Mouse (Mus musculus) thymus, adult 2 months (tissue): ENCODE measurements around the gene Comt. TPM values are rescaled to one million over a fixed set of nuclear protein-coding genes. Genes with fewer than 3 reads are reported as not detected.
A peak's percentile ranks its signal among the peaks of the same experiment; 100 is the strongest.

Experiments
- DNase-seq: peaks from one replicate; pipeline ENCODE4 v3.0.0; 2021
- H3K27ac ChIP-seq: fragments of 200-500 bp; 2 replicates; pipeline ENCODE4 v1.5.1; 2012; ENCODE audit warnings: low read length, control low read depth; ENCODE audit not compliant: control insufficient read depth, insufficient read depth
- H3K27me3 ChIP-seq: fragments of 200-500 bp; 2 replicates; pipeline ENCODE4 v1.6.1; 2012; ENCODE audit warnings: mild to moderate bottlenecking, low read length, moderate library complexity, mixed read lengths; ENCODE audit not compliant: control insufficient read depth, insufficient read depth
- H3K36me3 ChIP-seq: fragments of 200-500 bp; 2 replicates; pipeline ENCODE4 v1.6.1; 2012; ENCODE audit warnings: mild to moderate bottlenecking, low read length, moderate library complexity; ENCODE audit not compliant: control insufficient read depth, insufficient read depth
- H3K4me1 ChIP-seq: fragments of 200-500 bp; replicated peaks from 2 replicates; pipeline ENCODE4 v1.6.1; 2012; ENCODE audit warnings: low read length; ENCODE audit not compliant: control insufficient read depth, insufficient read depth
- H3K4me3 ChIP-seq: fragments of 200-500 bp; 2 replicates; pipeline ENCODE4 v1.5.1; 2012; ENCODE audit warnings: mild to moderate bottlenecking, low read length, control low read depth, moderate library complexity; ENCODE audit not compliant: control insufficient read depth, insufficient read depth
- CTCF ChIP-seq: fragments of 200-500 bp; IDR thresholded peaks from 2 replicates; pipeline ENCODE4 v1.5.1; 2012; ENCODE audit warnings: mild to moderate bottlenecking, control low read depth, low read length, moderate library complexity, borderline replicate concordance; ENCODE audit not compliant: control insufficient read depth, poor library complexity, insufficient read depth; ENCODE audit errors: extremely low read depth
- POLR2A ChIP-seq: fragments of 200-500 bp; IDR thresholded peaks from 2 replicates; pipeline ENCODE4 v1.6.1; 2012; ENCODE audit warnings: mild to moderate bottlenecking, low read length, control low read depth, moderate library complexity; ENCODE audit not compliant: control insufficient read depth, poor library complexity, insufficient read depth; ENCODE audit errors: extremely low read depth
- WGBS: fragments of 180-500 bp; shearing (Covaris S2); methylation state at CpG from one replicate; pipeline ENCODE4 v1.1.7; 2018; 5-methylcytosine and 5-hydroxymethylcytosine counted together
- polyA plus RNA-seq: library from polyadenylated mRNA; depleted of rRNA; stranded (reverse); fragments of >200 nt; gene quantifications from 2 replicates; pipeline ENCODE4 v1.2.3, GENCODE M21; 2012

Gene Comt
- polyA plus RNA-seq, 1 experiment: 108 TPM

DNA sequence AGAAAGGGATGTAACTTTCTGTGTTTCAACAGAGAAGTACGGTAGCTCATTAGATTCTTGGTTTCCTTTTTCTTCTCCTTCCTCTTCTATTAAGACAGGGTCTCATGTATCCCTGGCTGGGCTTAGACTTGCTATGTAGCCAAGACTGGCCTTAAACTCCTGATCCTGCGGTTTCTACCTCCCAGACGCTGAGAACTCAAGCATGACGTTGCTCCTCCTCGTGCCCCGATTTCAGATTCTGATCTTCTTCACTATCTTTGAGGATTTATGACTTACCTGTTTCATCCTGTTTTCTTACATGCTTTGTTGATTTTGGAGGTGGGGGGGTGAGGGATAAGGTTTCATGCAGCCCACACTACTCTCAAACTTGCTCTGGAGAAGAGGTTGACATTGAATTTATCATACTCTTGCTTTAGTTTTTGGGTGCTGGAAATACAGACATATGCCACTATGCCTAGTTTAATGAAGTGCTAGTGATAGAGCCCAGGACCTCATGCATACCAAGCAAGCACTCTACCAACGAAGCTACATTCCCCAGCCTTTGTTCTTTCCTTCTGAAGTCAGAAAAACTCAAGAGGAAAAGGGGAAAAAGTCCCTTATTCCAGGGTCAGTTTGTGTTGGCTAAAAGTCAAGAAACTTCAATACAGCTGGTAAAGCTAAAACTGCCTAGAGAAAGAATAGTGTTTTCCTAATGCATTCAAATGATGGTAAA is 3.3 kb downstream of the Comt start:
- Histone ChIP-seq H3K27ac (no peak overlapping the region), H3K4me1 (peaks cover 31% of the 10 kb centered on the region), H3K27me3 (no peaks in the 10 kb centered on the region), H3K4me3 (no peak overlapping the region), H3K36me3 (no peaks in the 10 kb centered on the region)
- TF ChIP-seq CTCF (no peak), POLR2A (no peak)
- DNase-seq: no peak
- WGBS: 92% methylated on average over 7 of the region's 7 CpGs

DNA sequence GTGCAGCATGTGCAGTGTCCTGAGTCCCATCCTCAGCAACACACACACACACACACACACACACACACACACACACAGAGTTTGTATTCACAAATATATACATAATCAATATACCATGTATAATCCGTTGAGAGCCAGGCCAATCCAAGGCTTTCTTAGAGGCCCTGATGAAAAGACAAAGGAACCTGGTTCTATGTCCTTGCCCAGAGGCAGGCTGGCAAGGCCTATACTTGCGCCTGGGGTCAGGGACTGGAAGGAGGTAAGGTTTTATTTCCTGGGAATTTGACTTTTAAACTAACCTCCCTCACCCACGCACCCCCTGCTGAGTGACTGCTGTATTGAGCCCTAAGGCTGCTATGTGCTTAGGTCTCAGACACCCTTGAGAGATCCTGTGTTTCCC is 6.1 kb downstream of the Comt start:
- no peak for DNase-seq
- no peak overlapping the region for H3K27ac ChIP-seq
- 95% methylated on average over 3 of the region's 3 CpGs for WGBS
- H3K36me3 ChIP-seq: no peaks in the 10 kb centered on the region
- H3K27me3 ChIP-seq: no peaks in the 10 kb centered on the region
- TF ChIP-seq POLR2A (no peak), CTCF (no peak)
- no peak overlapping the region for H3K4me3 ChIP-seq
- H3K4me1 ChIP-seq: peaks cover 30% of the 10 kb centered on the region

DNA sequence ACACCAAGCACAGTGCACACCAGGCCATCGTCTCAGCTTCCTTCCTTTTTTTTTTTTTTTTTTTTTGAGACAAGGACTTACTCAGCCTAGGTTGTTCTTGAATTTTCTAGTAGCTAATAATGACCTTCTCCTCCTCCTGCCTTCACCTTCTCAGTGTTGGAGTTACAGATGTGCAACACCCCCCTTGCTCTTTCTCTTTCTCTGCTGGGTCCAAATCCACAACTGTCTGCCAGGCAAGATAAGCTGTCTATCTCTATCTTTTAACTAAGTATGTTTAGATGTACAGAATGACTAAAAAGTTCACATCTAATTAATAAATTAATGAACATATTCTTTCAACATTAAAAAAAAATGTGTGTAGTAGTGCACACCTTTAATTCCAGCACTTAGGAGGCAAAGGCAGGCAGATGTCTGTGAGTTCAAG is 7.0 kb downstream of the Comt start:
- no peak for DNase-seq
- Histone ChIP-seq H3K36me3 (no peaks in the 10 kb centered on the region), H3K27me3 (no peaks in the 10 kb centered on the region), H3K4me3 (no peak overlapping the region), H3K27ac (no peak overlapping the region), H3K4me1 (peaks cover 27% of the 10 kb centered on the region)
- WGBS: 71% methylated on average over 1 of the region's 1 CpGs
- TF ChIP-seq CTCF: no peak
- no peak for TF ChIP-seq POLR2A

DNA sequence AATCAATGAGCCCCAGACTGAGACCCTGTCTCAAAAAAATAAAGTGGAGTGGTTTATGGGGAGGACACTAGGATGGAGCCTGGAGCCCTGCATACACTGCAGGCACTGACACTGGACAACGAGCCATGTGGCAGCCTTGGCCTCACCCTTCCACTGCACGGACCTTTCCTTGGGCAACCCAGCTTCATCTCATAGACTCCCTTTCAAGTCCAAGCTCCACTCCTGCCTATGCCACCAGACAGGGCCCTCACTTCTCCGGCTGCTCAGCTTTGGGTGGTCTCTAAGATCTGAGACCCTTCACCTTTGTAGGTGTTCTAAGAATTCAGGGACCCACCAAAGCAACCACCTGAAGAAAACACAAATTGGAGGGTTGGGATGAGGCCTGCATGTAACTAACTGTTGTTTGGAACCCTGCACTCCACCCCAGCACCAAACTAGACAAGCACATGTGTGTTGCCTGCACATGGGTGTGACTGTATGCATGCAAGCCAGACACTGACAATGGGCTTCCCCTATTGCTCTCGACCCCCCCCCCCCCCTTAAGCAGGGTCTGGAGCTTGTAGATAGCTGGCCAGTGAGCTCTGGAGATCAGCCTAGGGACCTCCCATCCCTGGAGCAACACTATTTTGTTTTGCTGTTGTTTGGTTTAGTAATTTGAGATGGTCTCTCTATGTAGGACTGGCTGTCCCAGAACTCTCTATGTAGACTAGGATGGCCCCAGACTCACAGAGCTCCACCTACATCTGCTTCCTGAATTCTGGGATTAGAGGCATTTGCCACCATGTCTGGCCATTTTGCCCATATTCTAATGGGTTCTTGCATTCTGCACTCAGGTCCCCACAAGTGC is 7.7 kb downstream of the Comt start:
- Histone ChIP-seq H3K36me3 (no peaks in the 10 kb centered on the region), H3K4me1 (peaks cover 25% of the 10 kb centered on the region), H3K27ac (no peak overlapping the region), H3K27me3 (no peaks in the 10 kb centered on the region), H3K4me3 (no peak overlapping the region)
- no peak for DNase-seq
- WGBS: 90% methylated on average over 4 of the region's 4 CpGs
- TF ChIP-seq POLR2A (no peak), CTCF (no peak)

DNA sequence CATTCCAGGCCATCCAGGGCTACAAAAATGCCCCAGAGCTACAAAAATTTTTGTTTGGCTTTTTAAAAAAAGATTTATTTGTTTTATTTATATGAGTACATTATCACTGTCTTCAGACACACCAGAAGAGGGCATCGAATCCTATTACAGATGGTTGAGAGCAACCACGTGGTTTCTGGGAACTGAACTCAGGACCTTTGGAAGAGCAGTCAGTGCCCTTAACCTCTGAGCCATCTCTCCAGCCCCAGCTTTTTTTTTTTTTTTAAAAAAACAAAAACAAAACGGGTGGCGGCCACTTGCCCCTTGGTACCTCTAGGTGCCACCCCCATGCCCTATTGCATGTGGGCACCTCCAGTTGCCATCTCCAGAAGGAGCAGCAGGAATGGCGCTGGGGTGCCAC is 9.2 kb downstream of the Comt start:
- DNase-seq: no peak
- Histone ChIP-seq H3K36me3 (no peaks in the 10 kb centered on the region), H3K4me3 (no peak overlapping the region), H3K27ac (no peak overlapping the region), H3K27me3 (no peaks in the 10 kb centered on the region), H3K4me1 (peaks cover 27% of the 10 kb centered on the region)
- WGBS: 94% methylated on average over 5 of the region's 5 CpGs
- TF ChIP-seq POLR2A: no peak
- no peak for TF ChIP-seq CTCF

DNA sequence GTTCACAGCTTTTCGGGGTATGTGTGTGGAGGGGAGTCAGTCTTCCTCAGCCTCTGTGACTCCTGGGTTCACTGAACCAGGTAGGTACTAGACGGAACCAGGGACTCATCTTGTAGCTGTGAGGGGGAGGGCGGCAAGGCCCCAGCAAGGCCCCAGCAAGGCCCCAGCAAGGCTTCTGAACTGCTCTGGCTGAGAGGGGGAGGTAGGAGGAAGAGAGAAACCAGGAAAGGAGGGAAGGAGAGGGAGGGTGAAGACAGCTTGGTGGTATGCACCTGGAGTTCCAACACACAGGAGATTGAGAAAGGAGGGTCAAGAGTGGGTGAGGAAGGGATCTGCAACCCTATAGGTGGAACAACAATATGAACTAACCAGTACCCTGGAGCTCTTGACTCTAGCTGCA is 9.8 kb downstream of the Comt start:
- WGBS: 70% methylated on average over 3 of the region's 3 CpGs
- DNase-seq: no peak
- peak overlapping the region; percentile 48 for H3K4me3 ChIP-seq
- no peaks in the 10 kb centered on the region for H3K27me3 ChIP-seq
- TF ChIP-seq CTCF (no peak), POLR2A (no peak)
- H3K36me3 ChIP-seq: no peaks in the 10 kb centered on the region
- H3K4me1 ChIP-seq: peaks cover 31% of the 10 kb centered on the region
- H3K27ac ChIP-seq: peak overlapping the region; percentile 84
